Mouse (Mus musculus): ENCODE data around the gene Timeless. TPM values are rescaled to one million over a fixed set of nuclear protein-coding genes. Genes with fewer than 3 reads are reported as not detected.
"Not testable (repeated sequence)": the region's sequence is repeated elsewhere in the genome, so short reads cannot be mapped to it uniquely, and the experiment has no call there.

Timeless gene
- polyA plus RNA-seq, 1 experiment from 2014 or later: 65.9 TPM

- WGBS: 95% methylated on average over 15 of the region's 15 CpGs
- Histone ChIP-seq H3K9me3 (no peaks in the 10 kb centered on the region), H3K4me1 (replicated peaks) (no peaks in the 10 kb centered on the region; the same call in 1 of the 2 replicates), H3K36me3 (peaks cover 100% of the 10 kb centered on the region), H3K27ac (no peak overlapping the region), H3K4me3 (no peak overlapping the region), H3K27me3 (ENCODE audit: insufficient read depth, poor library complexity, severe bottlenecking) (no peaks in the 10 kb centered on the region)
- DNase-seq (ENCODE audit: low spot score): no peak
Observed at GRCm38 (mm10) chr10:128244121-128244520, 12.3 kb downstream of the Timeless start.

GRCm38 (mm10) chr10:128247020-128247732 is 15.3 kb downstream of the Timeless start:
- no peaks in the 10 kb centered on the region for H3K9me3 ChIP-seq
- DNase-seq (ENCODE audit: low spot score): no peak
- H3K36me3 ChIP-seq: peaks cover 100% of the 10 kb centered on the region
- H3K27me3 ChIP-seq (ENCODE audit: insufficient read depth, poor library complexity, severe bottlenecking): no peaks in the 10 kb centered on the region
- H3K4me3 ChIP-seq: no peak overlapping the region
- H3K4me1 ChIP-seq (replicated peaks): no peaks in the 10 kb centered on the region; the same call in 1 of the 2 replicates
- H3K27ac ChIP-seq: peak overlapping the region; percentile 45; the same call in 1 of the 2 replicates
- WGBS: 87% methylated on average over 17 of the region's 17 CpGs

GRCm38 (mm10) chr10:128250565-128250964 is 18.7 kb downstream of the Timeless start:
- Histone ChIP-seq H3K4me3 (no peak overlapping the region), H3K36me3 (peaks cover 91% of the 10 kb centered on the region), H3K4me1 (replicated peaks) (no peaks in the 10 kb centered on the region; the same call in 1 of the 2 replicates), H3K9me3 (no peaks in the 10 kb centered on the region), H3K27me3 (ENCODE audit: insufficient read depth, poor library complexity, severe bottlenecking) (no peaks in the 10 kb centered on the region), H3K27ac (no peak overlapping the region)
- no peak for DNase-seq (ENCODE audit: low spot score)
- WGBS: 93% methylated on average over 13 of the region's 13 CpGs

- Histone ChIP-seq H3K9me3 (no peaks in the 10 kb centered on the region), H3K36me3 (peaks cover 59% of the 10 kb centered on the region), H3K4me1 (replicated peaks) (no peaks in the 10 kb centered on the region), H3K27ac (no peak within 1 kb of the TSS), H3K27me3 (ENCODE audit: insufficient read depth, poor library complexity, severe bottlenecking) (no peaks in the 10 kb centered on the region), H3K4me3 (no peak within 1 kb of the TSS)
- 90% methylated on average over 4 of the region's 4 CpGs for WGBS
- no peak for DNase-seq (ENCODE audit: low spot score)
Observed at GRCm38 (mm10) chr10:128253677-128254255, 21.9 kb downstream of the Timeless start, which contains the start of gene Apon. TSS of gene Apon (plus strand) at chr10:128254096.

GRCm38 (mm10) chr10:128255925-128256324 is 24.1 kb downstream of the Timeless start:
- Histone ChIP-seq H3K27ac (no peak overlapping the region), H3K9me3 (no peaks in the 10 kb centered on the region), H3K4me1 (replicated peaks) (no peaks in the 10 kb centered on the region), H3K36me3 (peaks cover 37% of the 10 kb centered on the region), H3K27me3 (ENCODE audit: insufficient read depth, poor library complexity, severe bottlenecking) (no peaks in the 10 kb centered on the region), H3K4me3 (no peak overlapping the region)
- 92% methylated on average over 8 of the region's 8 CpGs for WGBS
- no peak for DNase-seq (ENCODE audit: low spot score)

- H3K4me3 ChIP-seq: no peak overlapping the region
- WGBS: 91% methylated on average over 8 of the region's 8 CpGs
- H3K27me3 ChIP-seq (ENCODE audit: insufficient read depth, poor library complexity, severe bottlenecking): no peaks in the 10 kb centered on the region
- no peaks in the 10 kb centered on the region for H3K9me3 ChIP-seq
- H3K27ac ChIP-seq: no peak overlapping the region
- H3K4me1 ChIP-seq (replicated peaks): no peaks in the 10 kb centered on the region
- H3K36me3 ChIP-seq: peaks cover 33% of the 10 kb centered on the region
- DNase-seq (ENCODE audit: low spot score): no peak
Observed at GRCm38 (mm10) chr10:128256328-128256727, 24.5 kb downstream of the Timeless start.

- WGBS: 85% methylated on average over 4 of the region's 4 CpGs
- DNase-seq (ENCODE audit: low spot score): no peak
- no peaks in the 10 kb centered on the region for H3K9me3 ChIP-seq
- H3K27me3 ChIP-seq (ENCODE audit: insufficient read depth, poor library complexity, severe bottlenecking): no peaks in the 10 kb centered on the region
- no peak overlapping the region for H3K27ac ChIP-seq
- H3K4me1 ChIP-seq (replicated peaks): no peaks in the 10 kb centered on the region
- no peak overlapping the region for H3K4me3 ChIP-seq
- peaks cover 8% of the 10 kb centered on the region; the same call in 1 of the 2 replicates for H3K36me3 ChIP-seq
Observed at GRCm38 (mm10) chr10:128258953-128259352, 27.1 kb downstream of the Timeless start.

- Histone ChIP-seq H3K27ac (no peak overlapping the region), H3K4me3 (no peak overlapping the region), H3K4me1 (replicated peaks) (no peaks in the 10 kb centered on the region), H3K9me3 (no peaks in the 10 kb centered on the region), H3K36me3 (no peaks in the 10 kb centered on the region), H3K27me3 (ENCODE audit: insufficient read depth, poor library complexity, severe bottlenecking) (no peaks in the 10 kb centered on the region)
- DNase-seq (ENCODE audit: low spot score): no peak
- 87% methylated on average over 5 of the region's 5 CpGs for WGBS
Observed at GRCm38 (mm10) chr10:128259946-128260345, 28.1 kb downstream of the Timeless start.

- H3K27me3 ChIP-seq (ENCODE audit: insufficient read depth, poor library complexity, severe bottlenecking); DNase-seq (ENCODE audit: low spot score); H3K27ac ChIP-seq; H3K4me3 ChIP-seq; H3K4me1 ChIP-seq (replicated peaks); H3K36me3 ChIP-seq; H3K9me3 ChIP-seq: not testable (repeated sequence)
- WGBS: 88% methylated on average over 7 of the region's 7 CpGs
Observed at GRCm38 (mm10) chr10:128260376-128260775, 28.5 kb downstream of the Timeless start.

GRCm38 (mm10) chr10:128262300-128262699 is 30.4 kb downstream of the Timeless start:
- H3K27me3 ChIP-seq (ENCODE audit: insufficient read depth, poor library complexity, severe bottlenecking): no peaks in the 10 kb centered on the region
- no peak overlapping the region for H3K27ac ChIP-seq
- no peak overlapping the region for H3K4me3 ChIP-seq
- H3K9me3 ChIP-seq: no peaks in the 10 kb centered on the region
- WGBS: 80% methylated on average over 22 of the region's 22 CpGs
- no peaks in the 10 kb centered on the region for H3K36me3 ChIP-seq
- no peaks in the 10 kb centered on the region for H3K4me1 ChIP-seq (replicated peaks)
- DNase-seq (ENCODE audit: low spot score): no peak

GRCm38 (mm10) chr10:128263393-128264310 is 31.8 kb downstream of the Timeless start:
- 85% methylated on average over 6 of the region's 6 CpGs for WGBS
- H3K27ac ChIP-seq: no peak overlapping the region
- H3K4me3 ChIP-seq: no peak overlapping the region
- DNase-seq (ENCODE audit: low spot score): no peak
- H3K36me3 ChIP-seq: no peaks in the 10 kb centered on the region
- no peaks in the 10 kb centered on the region for H3K4me1 ChIP-seq (replicated peaks)
- H3K27me3 ChIP-seq (ENCODE audit: insufficient read depth, poor library complexity, severe bottlenecking): no peaks in the 10 kb centered on the region
- no peaks in the 10 kb centered on the region for H3K9me3 ChIP-seq

GRCm38 (mm10) chr10:128268371-128268770 is 36.5 kb downstream of the Timeless start, which contains the start of gene Apof:
TSS of gene Apof (plus strand) at chr10:128268671.
- 0 out of 2 replicates have a peak within 1 kb of the TSS, but pooled peaks have one; percentile 24 for H3K27ac ChIP-seq
- DNase-seq (ENCODE audit: low spot score): no peak
- H3K36me3 ChIP-seq: peaks cover 4% of the 10 kb centered on the region; the same call in 1 of the 2 replicates
- WGBS: 80% methylated on average over 6 of the region's 6 CpGs
- H3K4me3 ChIP-seq: no peak within 1 kb of the TSS
- H3K4me1 ChIP-seq (replicated peaks): 0 out of 2 replicates have a peak, but pooled peaks cover 14% of the 10 kb centered on the region
- H3K9me3 ChIP-seq: no peaks in the 10 kb centered on the region
- no peaks in the 10 kb centered on the region for H3K27me3 ChIP-seq (ENCODE audit: insufficient read depth, poor library complexity, severe bottlenecking)
